ENCODE assay signal across 29 mouse cellular contexts in genomic region chr3:140706725-140707124, GRCm38 (mm10).
DNase-seq lines count a peak whose midpoint lies in the region; ATAC-seq lines count a peak whose summit lies in the region.
"Had no signal": no experiment of that assay in that cellular context is flagged by ENCODE, and none has a peak within 500 bp of the region (broad histone marks: within the 10 kb centered on the region; RNA-seq: fewer than 3 reads in every experiment).

No protein-coding gene starts in this region.

- H3K9ac ChIP-seq in neural tube, embryonic 12.5 days, result no peak overlapping the region
- no peak overlapping the region for H3K9ac ChIP-seq in hindbrain, embryonic 15.5 days
- no peak overlapping the region for H3K9ac ChIP-seq in neural tube, embryonic 15.5 days (replicated peaks)
- H3K9ac ChIP-seq in kidney, embryonic 16.5 days (replicated peaks; ENCODE audit: low read length), result no peak overlapping the region
- H3K9ac ChIP-seq: forebrain, embryonic 15.5 days; heart, embryonic 12.5 days; intestine, embryonic 15.5 days; liver, embryonic 14.5 days had no signal

- H3K27me3 ChIP-seq in neural tube, embryonic 12.5 days (replicated peaks), result no peaks in the 10 kb centered on the region
- no peaks in the 10 kb centered on the region for H3K27me3 ChIP-seq in hindbrain, embryonic 15.5 days
- no peaks in the 10 kb centered on the region for H3K27me3 ChIP-seq in neural tube, embryonic 15.5 days (replicated peaks)
- no peaks in the 10 kb centered on the region for H3K27me3 ChIP-seq in kidney, embryonic 16.5 days (ENCODE audit: insufficient read depth, low read length)
- H3K27me3 ChIP-seq: forebrain, embryonic 15.5 days; heart, embryonic 12.5 days; intestine, embryonic 15.5 days had no signal

- H3K27ac ChIP-seq in neural tube, embryonic 12.5 days, result no peak overlapping the region
- H3K27ac ChIP-seq in hindbrain, embryonic 15.5 days (replicated peaks), result no peak overlapping the region
- no peak overlapping the region; the same call in 1 of the 2 replicates for H3K27ac ChIP-seq in neural tube, embryonic 15.5 days (replicated peaks)
- H3K27ac ChIP-seq in kidney, embryonic 16.5 days (ENCODE audit: low read length), result no peak overlapping the region
- H3K27ac ChIP-seq: forebrain, embryonic 15.5 days; gastrocnemius, adult 2 months; intestine, embryonic 15.5 days; kidney, postnatal 0 days; liver, embryonic 14.5 days; macrophage had no signal

- no peaks in the 10 kb centered on the region for H3K36me3 ChIP-seq in neural tube, embryonic 12.5 days
- no peaks in the 10 kb centered on the region for H3K36me3 ChIP-seq in hindbrain, embryonic 15.5 days
- H3K36me3 ChIP-seq in neural tube, embryonic 15.5 days, result no peaks in the 10 kb centered on the region
- H3K36me3 ChIP-seq in kidney, embryonic 16.5 days (ENCODE audit: insufficient read depth, low read length), result no peaks in the 10 kb centered on the region
- H3K36me3 ChIP-seq: forebrain, embryonic 15.5 days; heart, embryonic 12.5 days; intestine, embryonic 15.5 days had no signal

- H3K9me3 ChIP-seq in neural tube, embryonic 12.5 days, result no peaks in the 10 kb centered on the region
- H3K9me3 ChIP-seq in hindbrain, embryonic 15.5 days, result no peaks in the 10 kb centered on the region
- H3K9me3 ChIP-seq in neural tube, embryonic 15.5 days (replicated peaks), result no peaks in the 10 kb centered on the region
- no peaks in the 10 kb centered on the region for H3K9me3 ChIP-seq in kidney, embryonic 16.5 days (ENCODE audit: low read length)
- H3K9me3 ChIP-seq: forebrain, embryonic 15.5 days; heart, embryonic 12.5 days; intestine, embryonic 15.5 days had no signal

- H3K4me1 ChIP-seq in neural tube, embryonic 12.5 days, result no peaks in the 10 kb centered on the region
- H3K4me1 ChIP-seq in hindbrain, embryonic 15.5 days (replicated peaks), result no peaks in the 10 kb centered on the region
- H3K4me1 ChIP-seq in neural tube, embryonic 15.5 days, result peaks cover 13% of the 10 kb centered on the region; the same call in 1 of the 2 replicates
- no peaks in the 10 kb centered on the region for H3K4me1 ChIP-seq in kidney, embryonic 16.5 days (ENCODE audit: insufficient read depth, low read length)
- H3K4me1 ChIP-seq: forebrain, embryonic 15.5 days; heart, embryonic 12.5 days had no signal

- H3K4me2 ChIP-seq in neural tube, embryonic 12.5 days (replicated peaks), result no peak overlapping the region
- no peak overlapping the region for H3K4me2 ChIP-seq in hindbrain, embryonic 15.5 days
- no peak overlapping the region for H3K4me2 ChIP-seq in neural tube, embryonic 15.5 days
- no peak overlapping the region for H3K4me2 ChIP-seq in kidney, embryonic 16.5 days (replicated peaks; ENCODE audit: low read depth, low read length)
- H3K4me2 ChIP-seq: forebrain, embryonic 15.5 days; heart, embryonic 12.5 days; intestine, embryonic 15.5 days had no signal

- no peak overlapping the region for H3K4me3 ChIP-seq in neural tube, embryonic 12.5 days
- H3K4me3 ChIP-seq in hindbrain, embryonic 15.5 days, result no peak overlapping the region
- H3K4me3 ChIP-seq in neural tube, embryonic 15.5 days (replicated peaks), result no peak overlapping the region
- no peak overlapping the region for H3K4me3 ChIP-seq in kidney, embryonic 16.5 days (ENCODE audit: low read length)
- H3K4me3 ChIP-seq: forebrain, embryonic 15.5 days; gastrocnemius, adult 2 months; heart, embryonic 12.5 days; intestine, embryonic 15.5 days; myocyte had no signal

- WGBS in neural tube, embryonic 12.5 days, result 67% methylated on average over 4 of the region's 4 CpGs
- 36% methylated on average over 4 of the region's 4 CpGs for WGBS in hindbrain, embryonic 15.5 days
- 41% methylated on average over 4 of the region's 4 CpGs for WGBS in neural tube, embryonic 15.5 days
- WGBS in kidney, embryonic 16.5 days, result 68% methylated on average over 4 of the region's 4 CpGs

- ATAC-seq in neural tube, embryonic 12.5 days (ENCODE audit: low FRiP score, low read depth), result peak; percentile 17; the same call in 1 of the 2 replicates
- ATAC-seq in hindbrain, embryonic 15.5 days (ENCODE audit: low FRiP score, low read depth), result 0 out of 2 replicates have a peak, but pooled peaks have one; percentile 27
- peak; percentile 45; the same call in 1 of the 2 replicates for ATAC-seq in neural tube, embryonic 15.5 days (ENCODE audit: low FRiP score)
- no peak for ATAC-seq in kidney, embryonic 16.5 days (ENCODE audit: low FRiP score, low TSS enrichment)
- ATAC-seq: CD4-positive, CD25-positive, alpha-beta regulatory T cell, adult 4 months; forebrain, embryonic 15.5 days; intestine, embryonic 15.5 days; midbrain, embryonic 16.5 days had no signal

- no peak for DNase-seq in neural tube, embryonic 10.5 days (ENCODE audit: extremely low spot score, low spot score)
- no peak for DNase-seq in cerebellum, adult 9-11 months
- DNase-seq in adrenal gland, postnatal 10 days, result no peak
- DNase-seq: adrenal gland, postnatal 36 days; cerebellum, adult 8-10 months; cerebellum, postnatal 36 days; gastrocnemius, adult 2 months; gastrocnemius, postnatal 36 days; heart, adult 18-20 months; kidney, adult 2 months; layer of hippocampus, adult 9-11 months; liver; lung, adult 2 months; lung, postnatal 10 days; thymus, adult 2 months; thymus, postnatal 36 days had no signal
